Mouse (Mus musculus) bone marrow, adult 2 months (tissue): Measurements from ENCODE around the gene Spred2. TPM values are rescaled to one million over a fixed set of nuclear protein-coding genes. Genes with fewer than 3 reads are reported as not detected.
A peak's percentile ranks its signal among the peaks of the same experiment; 100 is the strongest.
"Not testable (repeated sequence)": the region's sequence is repeated elsewhere in the genome, so short reads cannot be mapped to it uniquely, and the experiment has no call there.

Source experiments
- H3K27ac ChIP-seq: fragments of 200-500 bp; 2 replicates; pipeline ENCODE4 v1.5.1; 2012; ENCODE audit warnings: low read depth, mild to moderate bottlenecking, control low read depth, inconsistent platforms, low read length; ENCODE audit not compliant: control insufficient read depth, poor library complexity, insufficient read depth
- H3K4me1 ChIP-seq: fragments of 200-500 bp; 2 replicates; pipeline ENCODE4 v1.6.1; 2011; ENCODE audit warnings: low read length; ENCODE audit not compliant: control insufficient read depth, insufficient read depth
- H3K4me3 ChIP-seq: fragments of 200-500 bp; replicated peaks from 2 replicates; pipeline ENCODE3; 2011; ENCODE audit warnings: mild to moderate bottlenecking, low read depth, low read length, control low read depth; ENCODE audit not compliant: control insufficient read depth
- CTCF ChIP-seq: fragments of 200-500 bp; IDR thresholded peaks from 2 replicates; pipeline ENCODE4 v1.5.1; 2011; ENCODE audit warnings: low read length, control low read depth; ENCODE audit not compliant: control insufficient read depth, insufficient read depth
- POLR2A ChIP-seq: fragments of 200-500 bp; IDR thresholded peaks from 2 replicates; pipeline ENCODE4 v1.6.1; 2011; ENCODE audit warnings: low read depth, mild to moderate bottlenecking, control low read depth, low read length, borderline replicate concordance; ENCODE audit not compliant: control insufficient read depth
- WGBS: fragments of 180-500 bp; shearing (Covaris S2); methylation state at CpG from one replicate; pipeline ENCODE4 v1.1.7; 2018; 5-methylcytosine and 5-hydroxymethylcytosine counted together
- polyA plus RNA-seq: library from polyadenylated mRNA; stranded (reverse); fragments of >200 nt; gene quantifications from 2 replicates; pipeline ENCODE4 v1.2.4, GENCODE M21; 2011; ENCODE audit warnings: low replicate concordance; ENCODE audit not compliant: missing spikeins, insufficient read depth, insufficient read length

Spred2 gene
- polyA plus RNA-seq, 1 experiment = 7.1 TPM

GRCm38 (mm10) chr11:20017937-20018336, 93.8 kb downstream of the Spred2 start:
- TF ChIP-seq POLR2A (no peak), CTCF (no peak)
- WGBS = 93% methylated on average over 13 of the region's 13 CpGs
- no peak overlapping the region for H3K4me3 ChIP-seq

GRCm38 (mm10) chr11:20018905-20019304, 94.7 kb downstream of the Spred2 start:
- no peak overlapping the region for H3K4me3 ChIP-seq
- no peak overlapping the region for H3K27ac ChIP-seq
- WGBS = 96% methylated on average over 2 of the region's 2 CpGs
- H3K4me1 ChIP-seq = no peaks in the 10 kb centered on the region; the same call in 1 of the 2 replicates
- TF ChIP-seq POLR2A = no peak
- TF ChIP-seq CTCF = no peak

More at GRCm38 (mm10) chr11:20017937-20018336, 93.8 kb downstream of the Spred2 start:
- Histone ChIP-seq H3K27ac (no peak overlapping the region), H3K4me1 (no peaks in the 10 kb centered on the region; the same call in 1 of the 2 replicates)

- TF ChIP-seq POLR2A = no peak
- TF ChIP-seq CTCF = no peak
- no peak overlapping the region for H3K27ac ChIP-seq
- no peak overlapping the region for H3K4me3 ChIP-seq
- WGBS = 97% methylated on average over 35 of the region's 35 CpGs
- H3K4me1 ChIP-seq = no peaks in the 10 kb centered on the region; the same call in 1 of the 2 replicates
These were observed 96.5 kb downstream of the Spred2 start for GRCm38 (mm10) chr11:20020720-20021119.

GRCm38 (mm10) chr11:20022462-20022861, 98.3 kb downstream of the Spred2 start:
- TF ChIP-seq POLR2A (no peak), CTCF (no peak)
- Histone ChIP-seq H3K4me3 (no peak overlapping the region), H3K27ac (no peak overlapping the region), H3K4me1 (no peaks in the 10 kb centered on the region; the same call in 1 of the 2 replicates)
- 62% methylated on average over 2 of the region's 2 CpGs for WGBS

- H3K4me1 ChIP-seq = no peaks in the 10 kb centered on the region; the same call in 1 of the 2 replicates
- no peak overlapping the region for H3K27ac ChIP-seq
- 73% methylated on average over 14 of the region's 14 CpGs for whole genome bisulfite sequencing
- no peak for TF ChIP-seq POLR2A
- TF ChIP-seq CTCF = no peak
- H3K4me3 ChIP-seq = no peak overlapping the region
These were observed 98.8 kb downstream of the Spred2 start for GRCm38 (mm10) chr11:20022911-20023482.

- TF ChIP-seq CTCF = peak; percentile 24; the same call in 1 of the 2 replicates
- TF ChIP-seq POLR2A = no peak
- H3K4me3 ChIP-seq = no peak overlapping the region
- 81% methylated on average over 11 of the region's 11 CpGs for WGBS
- H3K4me1 ChIP-seq = no peaks in the 10 kb centered on the region
- H3K27ac ChIP-seq = no peak overlapping the region
These were observed 101.7 kb downstream of the Spred2 start for GRCm38 (mm10) chr11:20025899-20026298.

- WGBS = 79% methylated on average over 9 of the region's 9 CpGs
- Histone ChIP-seq H3K4me3 (no peak overlapping the region), H3K4me1 (no peaks in the 10 kb centered on the region), H3K27ac (no peak overlapping the region)
- no peak for TF ChIP-seq CTCF
- no peak for TF ChIP-seq POLR2A
These were observed 103.5 kb downstream of the Spred2 start for GRCm38 (mm10) chr11:20027719-20028118.

GRCm38 (mm10) chr11:20028396-20028795, 104.2 kb downstream of the Spred2 start:
- H3K27ac ChIP-seq = no peak overlapping the region
- no peak overlapping the region for H3K4me3 ChIP-seq
- WGBS = 89% methylated on average over 6 of the region's 6 CpGs
- TF ChIP-seq POLR2A (no peak), CTCF (no peak)
- no peaks in the 10 kb centered on the region for H3K4me1 ChIP-seq

GRCm38 (mm10) chr11:20029014-20029413, 104.8 kb downstream of the Spred2 start:
- TF ChIP-seq CTCF = no peak
- TF ChIP-seq POLR2A = no peak
- Histone ChIP-seq H3K4me3 (no peak overlapping the region), H3K4me1 (no peaks in the 10 kb centered on the region), H3K27ac (no peak overlapping the region)
- 89% methylated on average over 4 of the region's 4 CpGs for WGBS

GRCm38 (mm10) chr11:20030973-20031372, 106.8 kb downstream of the Spred2 start:
- not testable (repeated sequence) for H3K4me1 ChIP-seq, H3K27ac ChIP-seq, H3K4me3 ChIP-seq
- WGBS = 85% methylated on average over 5 of the region's 5 CpGs
